Mouse (Mus musculus) embryo, embryonic 10.5 days (tissue): ENCODE results near the gene Faap24.
A peak's percentile ranks its signal among the peaks of the same experiment; 100 is the strongest.

Source experiments
- DNase-seq: peaks from one replicate; pipeline ENCODE4 v3.0.0-alpha.2; 2015; ENCODE audit warnings: low spot score

The Faap24 gene

GRCm38 (mm10) chr7:35396542-35397168, at the start of gene Faap24, which contains the start of gene Cep89:
Faap24 (minus strand) TSS chr7:35396836.
Cep89 (plus strand) TSS chr7:35397035.
- peak; percentile 99 for DNase-seq

- no peak for DNase-seq
Measured at GRCm38 (mm10) chr7:35435266-35435665, 38.6 kb upstream of the Faap24 start.

- no peak for DNase-seq
Measured at GRCm38 (mm10) chr7:35428146-35428545, 31.5 kb upstream of the Faap24 start.

- DNase-seq = no peak
Measured at GRCm38 (mm10) chr7:35423071-35423470, 26.4 kb upstream of the Faap24 start.

GRCm38 (mm10) chr7:35416654-35416948, 20.0 kb upstream of the Faap24 start:
- DNase-seq = no peak

- DNase-seq = no peak
Measured at GRCm38 (mm10) chr7:35415801-35416653, 19.4 kb upstream of the Faap24 start.

- no peak for DNase-seq
Measured at GRCm38 (mm10) chr7:35415226-35415625, 18.6 kb upstream of the Faap24 start.

- DNase-seq = no peak
Measured at GRCm38 (mm10) chr7:35401169-35401568, 4.5 kb upstream of the Faap24 start.

- DNase-seq = peak; percentile 30
Measured at GRCm38 (mm10) chr7:35395734-35396456, 741 bp downstream of the Faap24 start.

- peak; percentile 60 for DNase-seq
Measured at GRCm38 (mm10) chr7:35392935-35393334, 3.7 kb downstream of the Faap24 start.

- no peak for DNase-seq
Measured at GRCm38 (mm10) chr7:35388694-35389093, 7.9 kb downstream of the Faap24 start.

- DNase-seq = no peak
Measured at GRCm38 (mm10) chr7:35386525-35386952, 10.1 kb downstream of the Faap24 start.

- DNase-seq = no peak
Measured at GRCm38 (mm10) chr7:35382706-35383353, 13.8 kb downstream of the Faap24 start.

GRCm38 (mm10) chr7:35381861-35382260, 14.8 kb downstream of the Faap24 start:
- DNase-seq = no peak

GRCm38 (mm10) chr7:35380351-35380750, 16.3 kb downstream of the Faap24 start:
- no peak for DNase-seq

- DNase-seq = no peak
Measured at GRCm38 (mm10) chr7:35379492-35380119, 17.0 kb downstream of the Faap24 start.

GRCm38 (mm10) chr7:35376623-35377022, 20.0 kb downstream of the Faap24 start:
- no peak for DNase-seq

- DNase-seq = no peak
Measured at GRCm38 (mm10) chr7:35374265-35374664, 22.4 kb downstream of the Faap24 start.

GRCm38 (mm10) chr7:35373146-35373989, 23.3 kb downstream of the Faap24 start:
- no peak for DNase-seq

GRCm38 (mm10) chr7:35372483-35373017, 24.1 kb downstream of the Faap24 start:
- no peak for DNase-seq

GRCm38 (mm10) chr7:35371096-35371495, 25.5 kb downstream of the Faap24 start:
- peak; percentile 51 for DNase-seq
